Mouse (Mus musculus) stomach, embryonic 15.5 days (tissue): ENCODE results near the gene Tmem59l. TPM values are rescaled to one million over a fixed set of nuclear protein-coding genes. Genes with fewer than 3 reads are reported as not detected.

ENCODE experiments used
- ATAC-seq: fragments of 200-750 bp; cut with Nextera tagmentation; 2 replicates; pipeline ENCODE4 v1.8.0; 2017; ENCODE audit warnings: low read depth, moderate number of reproducible peaks, moderate TSS enrichment; ENCODE audit not compliant: insufficient read depth, low FRiP score
- H3K27ac ChIP-seq: fragments of 300-500 bp; sonication (generic); 2 replicates; pipeline ENCODE4 v1.5.1; 2015; ENCODE audit warnings: mild to moderate bottlenecking, inconsistent platforms
- H3K27me3 ChIP-seq: fragments of 300-500 bp; sonication (generic); replicated peaks from 2 replicates; pipeline ENCODE4 v1.6.1; 2015; ENCODE audit warnings: inconsistent platforms
- H3K36me3 ChIP-seq: fragments of 300-500 bp; sonication (generic); 2 replicates; pipeline ENCODE4 v1.6.1; 2015; ENCODE audit warnings: inconsistent platforms
- H3K4me1 ChIP-seq: fragments of 300-500 bp; sonication (generic); 2 replicates; pipeline ENCODE4 v1.6.1; 2015; ENCODE audit warnings: inconsistent platforms
- H3K4me2 ChIP-seq: fragments of 300-500 bp; sonication (generic); 2 replicates; pipeline ENCODE4 v1.6.1; 2015; ENCODE audit warnings: mild to moderate bottlenecking, inconsistent platforms
- H3K4me3 ChIP-seq: fragments of 300-500 bp; sonication (generic); replicated peaks from 2 replicates; pipeline ENCODE4 v1.5.1; 2015; ENCODE audit warnings: inconsistent platforms
- H3K9ac ChIP-seq: fragments of 300-500 bp; sonication (generic); 2 replicates; pipeline ENCODE4 v1.6.1; 2015; ENCODE audit warnings: inconsistent platforms
- H3K9me3 ChIP-seq: fragments of 300-500 bp; sonication (generic); 2 replicates; pipeline ENCODE4 v1.6.1; 2016; ENCODE audit warnings: inconsistent platforms
- WGBS: fragments of 180-500 bp; shearing (Covaris S2); methylation state at CpG from one replicate; pipeline ENCODE4 v1.1.7; 2015; 5-methylcytosine and 5-hydroxymethylcytosine counted together
- polyA plus RNA-seq: library from polyadenylated mRNA; unstranded; fragments of >200 nt; fragmentation: Nextera tagmentation; extraction: Ambion mirVana; gene quantifications from 2 replicates; pipeline ENCODE4 v1.2.1, GENCODE M21; 2015

Gene Tmem59l
- polyA plus RNA-seq, 1 experiment from 2014 or later, result 3.5 TPM

DNA sequence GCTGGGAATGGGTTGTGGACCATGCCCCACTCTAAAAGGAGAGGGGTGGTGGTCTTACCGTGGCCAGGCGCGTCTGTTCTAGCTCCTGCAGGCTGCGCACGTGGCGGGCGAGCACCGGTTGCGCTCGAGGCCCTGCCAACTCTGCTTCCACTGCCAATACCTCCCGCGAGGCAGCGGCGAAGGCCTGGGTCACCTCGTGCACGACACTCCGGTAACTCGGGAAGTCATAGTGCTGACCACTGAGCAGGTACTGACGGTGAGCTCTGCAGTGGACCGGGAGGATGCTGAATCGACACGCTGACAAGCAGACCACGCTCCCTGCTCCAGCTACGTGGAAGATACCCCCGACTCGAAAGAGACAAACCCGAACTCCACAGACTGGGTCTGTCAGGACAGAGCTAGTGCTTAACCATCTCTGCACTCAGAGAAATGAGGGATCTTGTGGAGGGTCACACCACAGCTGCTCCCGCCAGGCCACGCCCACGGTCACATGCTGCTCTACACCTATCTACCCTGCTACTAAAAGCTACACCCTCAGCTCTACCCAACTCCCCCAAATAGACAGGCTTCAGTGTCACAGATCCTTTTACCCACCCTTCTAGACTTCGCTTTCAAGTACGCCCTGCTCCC, 18.7 kb upstream of the Tmem59l start:
- Histone ChIP-seq H3K36me3 (peaks cover 18% of the 10 kb centered on the region), H3K4me2 (peak overlapping the region; percentile 88), H3K4me1 (peaks cover 56% of the 10 kb centered on the region), H3K27ac (peak overlapping the region; percentile 95), H3K4me3 (peak overlapping the region; percentile 82), H3K9ac (peak overlapping the region; percentile 78), H3K27me3 (peaks cover 26% of the 10 kb centered on the region), H3K9me3 (no peaks in the 10 kb centered on the region)
- peak; percentile 8 for ATAC-seq
- 34% methylated on average over 32 of the region's 32 CpGs for WGBS

DNA sequence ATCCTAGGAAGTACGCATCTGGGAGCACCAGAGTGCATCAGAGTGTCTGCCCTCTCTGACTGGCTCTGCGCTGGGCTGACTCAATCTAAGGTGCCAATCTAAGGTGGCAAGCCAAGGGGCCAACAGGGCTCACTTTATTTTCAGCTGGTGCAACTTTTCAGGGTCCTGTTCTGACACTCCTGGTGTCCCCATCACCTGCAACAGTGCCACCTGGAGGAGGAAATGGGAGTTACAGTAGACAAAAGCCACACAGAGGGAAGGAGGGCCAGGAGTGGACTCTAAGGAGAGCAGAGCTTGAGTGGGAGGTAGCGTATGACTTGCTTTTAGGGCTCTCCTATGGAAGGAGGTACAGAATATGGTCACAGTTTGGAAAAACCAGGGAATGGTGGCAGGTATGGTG, 17.7 kb upstream of the Tmem59l start:
- Histone ChIP-seq H3K9ac (no peak overlapping the region), H3K4me1 (peaks cover 60% of the 10 kb centered on the region), H3K9me3 (no peaks in the 10 kb centered on the region), H3K36me3 (peaks cover 18% of the 10 kb centered on the region), H3K4me2 (no peak overlapping the region), H3K27me3 (peaks cover 36% of the 10 kb centered on the region), H3K4me3 (no peak overlapping the region), H3K27ac (no peak overlapping the region)
- WGBS, result 81% methylated on average over 3 of the region's 3 CpGs
- ATAC-seq, result no peak

DNA sequence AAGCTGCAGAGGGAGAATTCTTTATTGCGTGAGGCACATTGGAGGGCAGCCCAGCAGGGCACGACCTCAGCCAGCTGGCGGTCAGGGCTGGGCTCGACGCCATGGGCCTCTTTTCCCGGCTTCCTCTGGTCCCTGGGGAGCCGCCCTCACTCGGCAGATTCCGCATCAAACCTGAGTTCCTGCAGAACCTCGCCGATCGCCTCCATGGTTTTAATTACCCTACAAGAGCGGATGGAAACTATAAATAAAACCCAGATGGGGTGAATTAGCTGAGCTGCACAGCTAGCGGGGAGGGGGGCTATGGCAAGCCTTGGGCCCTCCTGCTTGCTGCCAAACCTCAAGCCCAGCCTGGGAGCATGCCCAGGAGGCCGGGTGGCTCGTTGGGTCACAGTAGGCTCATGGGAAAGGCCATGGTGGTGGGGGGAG, 17.1 kb upstream of the Tmem59l start:
- Histone ChIP-seq H3K4me2 (no peak overlapping the region), H3K4me3 (no peak overlapping the region), H3K9ac (no peak overlapping the region), H3K27ac (no peak overlapping the region), H3K36me3 (peaks cover 18% of the 10 kb centered on the region), H3K4me1 (peaks cover 59% of the 10 kb centered on the region), H3K9me3 (no peaks in the 10 kb centered on the region), H3K27me3 (peaks cover 41% of the 10 kb centered on the region)
- WGBS, result 60% methylated on average over 16 of the region's 16 CpGs
- ATAC-seq, result no peak

DNA sequence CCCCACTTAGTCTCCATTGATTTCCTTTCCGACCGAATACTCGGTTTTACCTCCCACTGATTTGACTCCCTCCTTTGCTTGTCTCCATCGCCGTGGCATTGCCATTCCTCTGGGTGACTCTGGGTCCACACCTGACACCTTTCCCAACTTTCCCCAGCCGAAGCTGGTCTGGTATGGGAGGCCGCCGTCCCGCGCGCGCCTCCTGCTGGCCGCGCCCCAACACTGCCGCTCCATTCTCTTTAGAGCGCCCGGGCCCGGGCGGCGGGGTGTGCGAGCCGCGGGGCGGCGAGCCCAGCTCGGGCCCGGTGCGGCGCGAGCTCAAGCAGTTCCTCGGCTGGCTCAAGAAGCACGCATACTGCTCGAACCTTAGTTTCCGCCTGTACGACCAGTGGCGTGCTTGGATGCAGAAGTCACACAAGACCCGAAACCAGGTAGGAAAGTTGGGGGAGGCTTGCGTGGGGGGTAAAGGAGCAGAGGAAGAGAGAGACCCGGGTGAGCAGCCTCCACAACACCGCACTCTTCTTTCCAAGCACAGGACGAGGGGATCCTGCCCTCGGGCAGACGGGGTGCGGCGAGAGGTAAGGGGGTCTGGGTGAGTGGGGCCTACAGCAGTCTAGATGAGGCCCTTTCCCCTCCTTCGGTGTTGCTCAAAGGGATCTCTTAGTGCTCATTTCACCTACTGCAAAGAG, 16.0 kb upstream of the Tmem59l start:
- Histone ChIP-seq H3K4me1 (peaks cover 49% of the 10 kb centered on the region), H3K9me3 (no peaks in the 10 kb centered on the region), H3K27ac (no peak overlapping the region), H3K9ac (no peak overlapping the region), H3K4me2 (peak overlapping the region; percentile 9; the same call in 1 of the 2 replicates), H3K4me3 (no peak overlapping the region), H3K36me3 (peaks cover 10% of the 10 kb centered on the region), H3K27me3 (peaks cover 52% of the 10 kb centered on the region)
- WGBS, result 16% methylated on average over 46 of the region's 46 CpGs
- ATAC-seq, result peak; percentile 25; the same call in 1 of the 2 replicates

DNA sequence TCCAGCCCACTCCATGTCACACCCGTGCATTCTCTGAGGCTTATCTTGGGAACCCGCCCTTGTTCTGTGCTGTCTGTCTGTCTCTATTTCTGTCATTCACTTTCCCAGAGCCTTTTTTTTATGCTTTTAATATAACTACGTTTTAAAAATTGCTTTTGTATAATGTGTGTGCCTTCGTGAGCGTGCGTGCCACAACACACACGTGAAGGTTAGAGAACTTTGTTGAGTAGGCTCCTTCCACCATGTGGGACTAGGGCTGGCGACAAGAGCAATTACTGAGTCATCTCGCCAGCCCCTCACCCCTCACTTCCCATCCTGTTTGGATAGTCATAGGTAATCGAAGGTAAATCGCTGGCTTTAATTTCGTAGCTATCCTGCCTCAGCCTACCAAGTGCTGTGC, 15.4 kb upstream of the Tmem59l start:
- H3K4me3 ChIP-seq, result no peak overlapping the region
- peaks cover 49% of the 10 kb centered on the region for H3K4me1 ChIP-seq
- 38% methylated on average over 12 of the region's 12 CpGs for WGBS
- H3K4me2 ChIP-seq, result no peak overlapping the region
- peaks cover 58% of the 10 kb centered on the region for H3K27me3 ChIP-seq
- peaks cover 6% of the 10 kb centered on the region for H3K36me3 ChIP-seq
- no peak for ATAC-seq
- H3K9ac ChIP-seq, result no peak overlapping the region
- no peak overlapping the region for H3K27ac ChIP-seq
- no peaks in the 10 kb centered on the region for H3K9me3 ChIP-seq

DNA sequence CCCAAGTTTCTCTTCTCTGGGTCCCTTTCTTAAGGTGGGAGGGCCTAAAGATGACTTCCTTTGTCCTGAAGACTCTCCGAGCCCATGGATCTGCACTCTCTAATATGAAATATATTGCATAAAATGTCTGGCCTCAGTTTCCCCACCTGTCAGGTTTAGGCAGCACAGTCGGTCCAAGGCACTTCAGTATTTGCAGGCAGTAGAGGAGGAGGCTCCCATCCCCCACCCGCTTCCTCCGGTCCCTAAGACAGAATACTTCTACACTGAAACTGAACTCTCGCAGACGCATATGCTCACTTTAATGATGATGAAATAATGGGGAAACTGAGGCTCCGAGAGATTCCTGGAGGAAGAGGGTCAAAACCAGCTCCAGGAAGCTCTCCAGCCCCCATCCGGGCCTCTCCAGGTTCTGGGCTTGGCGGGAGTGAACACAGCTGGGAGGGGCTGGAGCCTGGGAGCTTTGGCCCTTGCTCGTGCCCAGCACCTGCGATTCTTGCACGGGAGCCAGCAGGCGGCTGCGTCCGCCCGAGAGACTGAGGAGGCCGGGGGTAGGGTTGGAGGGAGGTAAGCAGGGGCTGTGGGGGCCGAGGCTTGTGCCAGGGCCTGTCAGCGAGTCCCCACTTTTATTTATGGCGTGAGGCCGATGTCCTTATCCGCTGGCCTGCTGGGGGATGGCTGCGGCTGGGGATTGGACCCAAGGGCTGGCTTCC, 14.8 kb upstream of the Tmem59l start:
- 12% methylated on average over 23 of the region's 23 CpGs for WGBS
- H3K4me2 ChIP-seq, result peak overlapping the region; percentile 31; the same call in 1 of the 2 replicates
- 0 out of 2 replicates have a peak overlapping the region, but pooled peaks have one; percentile 1 for H3K9ac ChIP-seq
- no peaks in the 10 kb centered on the region for H3K9me3 ChIP-seq
- H3K27ac ChIP-seq, result no peak overlapping the region
- ATAC-seq, result no peak
- H3K4me3 ChIP-seq, result no peak overlapping the region; the same call in 1 of the 2 replicates
- H3K36me3 ChIP-seq, result no peaks in the 10 kb centered on the region
- H3K4me1 ChIP-seq, result peaks cover 46% of the 10 kb centered on the region
- peaks cover 63% of the 10 kb centered on the region for H3K27me3 ChIP-seq

DNA sequence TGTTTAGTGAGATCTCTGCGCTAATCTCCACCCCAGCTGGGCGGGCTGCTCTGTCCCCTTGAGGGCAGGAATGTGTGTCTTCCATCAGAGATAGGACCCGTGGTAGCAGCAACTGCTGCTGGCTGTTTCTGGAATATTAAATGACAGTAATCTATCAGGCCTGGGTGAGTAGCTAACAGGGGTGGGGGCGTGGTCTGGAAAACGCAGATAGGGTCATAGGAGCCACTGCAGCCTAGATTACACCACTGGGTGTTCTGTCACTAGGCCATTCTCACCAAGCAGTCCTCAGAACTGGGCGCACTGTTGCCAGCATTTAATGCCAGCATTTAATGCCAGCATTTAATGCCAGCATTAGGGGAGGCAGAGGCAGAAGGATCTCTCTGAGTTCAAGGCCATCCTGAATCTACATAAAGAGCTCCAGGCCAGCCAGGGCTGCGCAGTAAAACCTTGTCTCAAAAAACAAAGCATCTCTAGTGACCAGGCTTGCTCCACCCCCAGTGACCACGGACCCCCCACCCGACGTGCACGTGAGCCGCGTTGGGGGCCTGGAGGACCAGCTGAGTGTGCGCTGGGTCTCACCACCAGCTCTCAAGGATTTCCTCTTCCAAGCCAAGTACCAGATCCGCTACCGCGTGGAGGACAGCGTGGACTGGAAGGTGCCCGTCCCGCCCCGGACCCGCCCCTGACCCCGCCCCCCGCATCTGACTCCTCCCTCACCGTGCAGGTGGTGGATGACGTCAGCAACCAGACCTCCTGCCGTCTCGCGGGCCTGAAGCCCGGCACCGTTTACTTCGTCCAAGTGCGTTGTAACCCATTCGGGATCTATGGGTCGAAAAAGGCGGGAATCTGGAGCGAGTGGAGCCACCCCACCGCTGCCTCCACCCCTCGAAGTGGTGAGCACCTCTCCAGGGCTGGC, 13.5 kb upstream of the Tmem59l start:
- peak; percentile 12; the same call in 1 of the 2 replicates for ATAC-seq
- Histone ChIP-seq H3K4me3 (peak overlapping the region; percentile 19), H3K4me2 (peak overlapping the region; percentile 47), H3K9ac (no peak overlapping the region), H3K27me3 (peaks cover 77% of the 10 kb centered on the region), H3K27ac (no peak overlapping the region), H3K9me3 (no peaks in the 10 kb centered on the region), H3K4me1 (peaks cover 42% of the 10 kb centered on the region), H3K36me3 (no peaks in the 10 kb centered on the region)
- 9% methylated on average over 39 of the region's 39 CpGs for WGBS

DNA sequence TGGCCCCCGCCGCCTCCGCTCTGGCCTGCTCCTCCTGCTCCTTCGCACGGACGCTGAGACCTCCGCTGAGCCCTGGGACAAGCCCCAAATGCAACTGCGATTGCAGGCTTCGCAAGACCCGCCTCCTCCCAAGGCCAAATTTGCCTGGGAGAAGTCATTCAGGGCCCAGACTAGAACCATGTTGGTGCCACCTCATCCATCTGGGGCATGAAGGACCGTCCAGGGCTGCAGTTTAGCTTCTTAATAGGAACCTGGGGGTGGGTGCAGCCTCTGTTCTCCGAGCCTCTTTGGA, 8.6 kb upstream of the Tmem59l start:
- WGBS, result 10% methylated on average over 12 of the region's 12 CpGs
- no peaks in the 10 kb centered on the region for H3K36me3 ChIP-seq

DNA sequence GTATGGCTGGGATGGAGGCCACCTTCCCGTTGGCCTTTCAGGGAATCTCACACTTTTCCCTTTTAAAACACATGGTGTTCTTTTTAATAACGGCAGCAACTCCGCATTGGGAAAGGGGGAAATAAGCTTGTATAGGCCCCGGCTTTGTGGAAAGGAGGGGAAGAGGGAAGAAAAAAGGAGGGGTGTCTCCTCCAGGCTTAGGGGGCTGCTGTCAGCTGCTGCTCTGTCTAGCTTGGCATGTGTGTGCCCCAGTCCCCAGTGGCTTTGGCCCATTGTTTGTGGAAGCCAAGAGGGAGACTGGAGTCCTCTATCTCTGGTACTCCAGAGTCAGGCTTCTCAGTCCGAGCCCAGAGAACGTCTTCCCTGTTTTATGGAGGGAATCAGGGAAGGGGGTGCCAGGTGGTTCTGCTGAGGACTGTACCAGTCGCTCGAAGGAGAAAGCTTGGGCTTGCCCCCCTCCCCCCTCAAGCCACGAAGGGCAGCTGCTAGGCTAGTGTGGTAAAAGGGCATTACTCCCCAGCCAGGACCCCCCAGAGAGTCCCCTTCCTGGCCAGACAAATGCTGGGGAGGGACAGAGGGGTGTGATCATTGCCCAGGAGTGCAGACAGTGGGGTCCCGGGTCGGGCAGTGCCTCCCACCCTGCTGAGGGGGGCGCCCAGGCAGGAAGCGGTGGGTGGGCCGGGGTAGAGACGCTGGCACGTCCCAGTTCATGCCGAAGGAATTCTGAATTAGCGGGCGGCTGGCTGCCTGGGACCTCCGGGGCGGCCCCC, 8.0 kb upstream of the Tmem59l start:
- Histone ChIP-seq H3K27me3 (peaks cover 98% of the 10 kb centered on the region), H3K9me3 (no peaks in the 10 kb centered on the region), H3K27ac (no peak overlapping the region), H3K36me3 (no peaks in the 10 kb centered on the region), H3K4me2 (no peak overlapping the region), H3K4me1 (peaks cover 30% of the 10 kb centered on the region), H3K9ac (no peak overlapping the region), H3K4me3 (no peak overlapping the region; the same call in 1 of the 2 replicates)
- ATAC-seq, result no peak
- 8% methylated on average over 20 of the region's 21 CpGs for WGBS

More for the DNA sequence above, 8.6 kb upstream of the Tmem59l start:
- H3K4me1 ChIP-seq, result peaks cover 32% of the 10 kb centered on the region
- H3K27ac ChIP-seq, result no peak overlapping the region
- no peak overlapping the region; the same call in 1 of the 2 replicates for H3K4me3 ChIP-seq
- no peak overlapping the region for H3K9ac ChIP-seq
- ATAC-seq, result no peak
- H3K27me3 ChIP-seq, result peaks cover 98% of the 10 kb centered on the region
- H3K9me3 ChIP-seq, result no peaks in the 10 kb centered on the region
- no peak overlapping the region for H3K4me2 ChIP-seq

DNA sequence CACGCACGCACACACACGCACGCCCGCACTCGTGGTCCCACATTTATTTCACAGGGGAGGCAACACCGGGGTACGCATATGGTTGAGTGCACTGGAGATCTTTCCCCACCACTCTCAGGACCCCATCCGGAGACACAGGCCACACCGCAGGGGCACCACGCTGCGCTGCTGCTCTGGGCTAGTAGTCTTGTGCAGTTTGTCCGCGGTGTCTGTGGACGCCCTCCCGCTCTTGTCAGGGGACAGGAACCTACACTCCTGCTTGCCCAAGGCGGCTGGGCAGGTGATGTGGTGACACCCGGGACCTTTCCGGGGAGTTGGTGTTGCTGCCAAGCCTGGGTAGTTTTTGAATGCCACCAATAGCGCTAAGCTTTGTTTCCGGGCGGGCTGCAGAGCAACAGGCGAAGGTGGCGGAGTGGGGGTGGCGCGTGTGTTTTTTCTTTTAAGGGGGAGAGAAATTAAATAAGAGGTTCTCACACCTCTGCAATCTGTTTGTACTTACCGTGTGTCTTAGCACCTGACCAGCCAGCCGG, 7.3 kb upstream of the Tmem59l start:
- H3K4me2 ChIP-seq, result peak overlapping the region; percentile 82; the same call in 1 of the 2 replicates
- H3K27ac ChIP-seq, result no peak overlapping the region
- H3K4me1 ChIP-seq, result peaks cover 35% of the 10 kb centered on the region
- no peak for ATAC-seq
- WGBS, result 4% methylated on average over 28 of the region's 28 CpGs
- H3K9ac ChIP-seq, result no peak overlapping the region
- no peaks in the 10 kb centered on the region for H3K9me3 ChIP-seq
- peaks cover 98% of the 10 kb centered on the region for H3K27me3 ChIP-seq
- H3K36me3 ChIP-seq, result no peaks in the 10 kb centered on the region
- peak overlapping the region; percentile 12; the same call in 1 of the 2 replicates for H3K4me3 ChIP-seq
